Mouse (Mus musculus) limb, embryonic 14.5 days (tissue): ENCODE data around the gene Wdr37. TPM values are rescaled to one million over a fixed set of nuclear protein-coding genes. Genes with fewer than 3 reads are reported as not detected.
A peak's percentile ranks its signal among the peaks of the same experiment; 100 is the strongest.

Experiments used
- ATAC-seq: fragments of 200-750 bp; cut with Nextera tagmentation; 2 replicates; pipeline ENCODE4 v1.8.0; 2017; ENCODE audit warnings: low read depth, moderate number of reproducible peaks, moderate TSS enrichment; ENCODE audit not compliant: low FRiP score
- DNase-seq: peaks from one replicate; pipeline ENCODE4 v3.0.0-alpha.2; 2015; ENCODE audit warnings: low spot score
- H3K27ac ChIP-seq: fragments of 300-500 bp; sonication (generic); replicated peaks from 2 replicates; pipeline ENCODE4 v1.5.1; 2014; ENCODE audit warnings: low read depth, mild to moderate bottlenecking, low read length, moderate library complexity, mixed read lengths
- H3K27me3 ChIP-seq: fragments of 300-500 bp; sonication (generic); 2 replicates; pipeline ENCODE4 v1.6.1; 2014; ENCODE audit warnings: low read length, mixed read lengths; ENCODE audit not compliant: control insufficient read depth, insufficient read depth
- H3K36me3 ChIP-seq: fragments of 300-500 bp; sonication (generic); 2 replicates; pipeline ENCODE4 v1.6.1; 2014; ENCODE audit warnings: mild to moderate bottlenecking, low read length, moderate library complexity, mixed read lengths; ENCODE audit not compliant: control insufficient read depth, insufficient read depth
- H3K4me1 ChIP-seq: fragments of 300-500 bp; sonication (generic); 2 replicates; pipeline ENCODE4 v1.6.1; 2014; ENCODE audit warnings: antibody characterized with exemption, low read length, mixed read lengths; ENCODE audit not compliant: control insufficient read depth, insufficient read depth
- H3K4me2 ChIP-seq: fragments of 300-500 bp; sonication (generic); replicated peaks from 2 replicates; pipeline ENCODE4 v1.6.1; 2014; ENCODE audit warnings: low read depth, mild to moderate bottlenecking, low read length, moderate library complexity; ENCODE audit not compliant: severe bottlenecking
- H3K4me3 ChIP-seq: fragments of 300-500 bp; sonication (generic); replicated peaks from 2 replicates; pipeline ENCODE4 v1.5.1; 2014; ENCODE audit warnings: low read length
- H3K9ac ChIP-seq: fragments of 300-500 bp; sonication (generic); 2 replicates; pipeline ENCODE4 v1.6.1; 2014; ENCODE audit warnings: mild to moderate bottlenecking, low read depth, low read length, moderate library complexity; ENCODE audit not compliant: severe bottlenecking
- H3K9me3 ChIP-seq: fragments of 300-500 bp; sonication (generic); 2 replicates; pipeline ENCODE4 v1.6.1; 2016; ENCODE audit warnings: low read length; ENCODE audit not compliant: control insufficient read depth
- POLR2A ChIP-seq: fragments of 200-500 bp; IDR thresholded peaks from 2 replicates; pipeline ENCODE4 v1.8.0; 2012; ENCODE audit warnings: inconsistent platforms, mild to moderate bottlenecking, moderate library complexity, borderline replicate concordance; ENCODE audit not compliant: insufficient read depth, insufficient read length; ENCODE audit errors: extremely low read depth
- WGBS: fragments of 180-500 bp; shearing (Covaris S2); extraction: QIAGEN DNeasy Blood & Tissue Kit; methylation state at CpG from one replicate; pipeline ENCODE4 v1.1.7; 2014; 5-methylcytosine and 5-hydroxymethylcytosine counted together
- polyA plus RNA-seq, 2 experiments: library from polyadenylated mRNA; depleted of rRNA in 1 of 2; stranded (reverse) in 1 of 2; unstranded in 1 of 2; fragments of >200 nt; fragmentation: Nextera tagmentation in 1 of 2; extraction: Ambion mirVana in 1 of 2; gene quantifications; 2 replicates each; pipeline versions ENCODE4 v1.2.1 to v1.2.3; 2012 to 2014

Gene Wdr37
- polyA plus RNA-seq, 2 experiments: 16.2 to 19.8 TPM

- no peaks in the 10 kb centered on the region for H3K4me1 ChIP-seq
- no peaks in the 10 kb centered on the region for H3K36me3 ChIP-seq
- H3K9me3 ChIP-seq: no peaks in the 10 kb centered on the region
- H3K4me2 ChIP-seq: peak overlapping the region; percentile 27
- WGBS: 71% methylated on average over 14 of the region's 14 CpGs
- no peak for DNase-seq
- no peak overlapping the region for H3K9ac ChIP-seq
- TF ChIP-seq POLR2A: no peak
- no peak overlapping the region for H3K27ac ChIP-seq
- no peak overlapping the region for H3K4me3 ChIP-seq
- no peak for ATAC-seq
- H3K27me3 ChIP-seq: no peaks in the 10 kb centered on the region
These were observed 87.2 kb downstream of the Wdr37 start for GRCm38 (mm10) chr13:8784308-8785061.

- TF ChIP-seq POLR2A: no peak
- Histone ChIP-seq H3K27me3 (no peaks in the 10 kb centered on the region), H3K9me3 (no peaks in the 10 kb centered on the region), H3K9ac (no peak overlapping the region), H3K27ac (no peak overlapping the region), H3K36me3 (no peaks in the 10 kb centered on the region), H3K4me2 (no peak overlapping the region), H3K4me1 (no peaks in the 10 kb centered on the region), H3K4me3 (no peak overlapping the region)
- DNase-seq: no peak
- 81% methylated on average over 10 of the region's 10 CpGs for WGBS
- no peak for ATAC-seq
These were observed 87.9 kb downstream of the Wdr37 start for GRCm38 (mm10) chr13:8783686-8784307.

- no peaks in the 10 kb centered on the region for H3K27me3 ChIP-seq
- H3K36me3 ChIP-seq: no peaks in the 10 kb centered on the region
- ATAC-seq: no peak
- DNase-seq: no peak
- WGBS: 21% methylated on average over 4 of the region's 4 CpGs
- no peak overlapping the region for H3K4me3 ChIP-seq
- no peak for TF ChIP-seq POLR2A
- no peak overlapping the region for H3K27ac ChIP-seq
- no peak overlapping the region for H3K4me2 ChIP-seq
- no peaks in the 10 kb centered on the region for H3K4me1 ChIP-seq
- H3K9ac ChIP-seq: no peak overlapping the region
- no peaks in the 10 kb centered on the region for H3K9me3 ChIP-seq
These were observed 89.1 kb downstream of the Wdr37 start for GRCm38 (mm10) chr13:8782636-8783035.

- no peak overlapping the region for H3K4me2 ChIP-seq
- no peaks in the 10 kb centered on the region for H3K36me3 ChIP-seq
- DNase-seq: peak; percentile 31
- no peak for ATAC-seq
- H3K9me3 ChIP-seq: no peaks in the 10 kb centered on the region
- H3K27ac ChIP-seq: no peak overlapping the region
- no peaks in the 10 kb centered on the region for H3K4me1 ChIP-seq
- TF ChIP-seq POLR2A: no peak
- no peak overlapping the region for H3K4me3 ChIP-seq
- 53% methylated on average over 4 of the region's 4 CpGs for WGBS
- H3K9ac ChIP-seq: no peak overlapping the region
- no peaks in the 10 kb centered on the region for H3K27me3 ChIP-seq
These were observed 91.3 kb downstream of the Wdr37 start for GRCm38 (mm10) chr13:8780441-8780840.

GRCm38 (mm10) chr13:8770616-8771015, 101.1 kb downstream of the Wdr37 start:
- ATAC-seq (no peak), DNase-seq (no peak)
- Histone ChIP-seq H3K4me1 (no peaks in the 10 kb centered on the region), H3K27me3 (no peaks in the 10 kb centered on the region), H3K9ac (no peak overlapping the region), H3K4me2 (no peak overlapping the region), H3K27ac (no peak overlapping the region), H3K9me3 (no peaks in the 10 kb centered on the region), H3K36me3 (no peaks in the 10 kb centered on the region), H3K4me3 (no peak overlapping the region)
- WGBS: 25% methylated on average over 4 of the region's 4 CpGs
- no peak for TF ChIP-seq POLR2A
